In the genomic region with DNA sequence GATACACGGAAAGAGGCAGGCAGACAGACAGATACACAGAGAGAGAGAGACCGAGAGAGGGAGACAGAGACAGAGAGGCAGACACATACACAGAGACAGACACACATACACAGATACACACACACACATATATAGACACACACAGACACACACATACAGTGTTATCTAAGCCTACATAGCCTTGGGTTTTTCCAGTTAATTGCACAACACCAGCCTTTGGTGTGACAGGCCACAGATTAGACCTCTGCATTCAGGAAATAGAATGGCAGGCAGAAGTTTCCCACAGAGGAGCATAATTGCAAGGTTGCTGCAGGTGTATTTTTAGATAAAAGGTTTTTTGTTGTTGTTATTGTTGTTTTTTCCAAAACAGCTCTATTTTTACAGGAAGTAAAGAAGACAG, we compare ENCODE assay signal across 20 mouse cellular contexts.
"Had no signal": no experiment of that assay in that cellular context is flagged by ENCODE, and none has a peak within 500 bp of the region (broad histone marks: within the 10 kb centered on the region; RNA-seq: fewer than 3 reads in every experiment).

No protein-coding gene starts in this region.

- H3K36me3 ChIP-seq: limb, embryonic 10.5 days; limb, embryonic 13.5 days; lung, embryonic 15.5 days; midbrain, embryonic 10.5 days; midbrain, embryonic 13.5 days; neural tube, embryonic 12.5 days; neural tube, embryonic 15.5 days; stomach, embryonic 15.5 days had no signal

- H3K9ac ChIP-seq: limb, embryonic 13.5 days; liver, embryonic 12.5 days; liver, embryonic 15.5 days; lung, embryonic 15.5 days; midbrain, embryonic 13.5 days; neural tube, embryonic 12.5 days; neural tube, embryonic 15.5 days; stomach, embryonic 15.5 days had no signal

- H3K4me2 ChIP-seq: limb, embryonic 13.5 days; liver, embryonic 12.5 days; liver, embryonic 15.5 days; lung, embryonic 15.5 days; midbrain, embryonic 13.5 days; neural tube, embryonic 12.5 days; neural tube, embryonic 15.5 days; stomach, embryonic 15.5 days had no signal

- H3K27me3 ChIP-seq: limb, embryonic 13.5 days; liver, embryonic 12.5 days; liver, embryonic 15.5 days; lung, embryonic 15.5 days; midbrain, embryonic 13.5 days; neural tube, embryonic 12.5 days; neural tube, embryonic 15.5 days; stomach, embryonic 15.5 days had no signal

- H3K4me1 ChIP-seq: limb, embryonic 10.5 days; liver, embryonic 12.5 days; liver, embryonic 15.5 days; midbrain, embryonic 10.5 days; midbrain, embryonic 13.5 days; neural tube, embryonic 12.5 days; neural tube, embryonic 15.5 days; stomach, embryonic 15.5 days had no signal

- H3K4me3 ChIP-seq: limb, embryonic 10.5 days; limb, embryonic 13.5 days; liver, embryonic 12.5 days; liver, embryonic 15.5 days; lung, embryonic 15.5 days; midbrain, embryonic 10.5 days; midbrain, embryonic 13.5 days; neural tube, embryonic 12.5 days; neural tube, embryonic 15.5 days; stomach, embryonic 15.5 days had no signal

- H3K27ac ChIP-seq: limb, embryonic 10.5 days; limb, embryonic 13.5 days; liver, embryonic 12.5 days; liver, embryonic 15.5 days; lung, embryonic 15.5 days; macrophage; midbrain, embryonic 10.5 days; midbrain, embryonic 13.5 days; neural tube, embryonic 12.5 days; neural tube, embryonic 15.5 days; stomach, embryonic 15.5 days had no signal

- H3K9me3 ChIP-seq: limb, embryonic 10.5 days; limb, embryonic 13.5 days; liver, embryonic 12.5 days; liver, embryonic 15.5 days; lung, embryonic 15.5 days; midbrain, embryonic 10.5 days; midbrain, embryonic 13.5 days; neural tube, embryonic 12.5 days; neural tube, embryonic 15.5 days; stomach, embryonic 15.5 days had no signal

- DNase-seq: kidney, adult 18-20 months; kidney, adult 9 months; kidney, postnatal 14 days; kidney, postnatal 4 days; liver; right cerebral cortex, adult 18-20 months; right cerebral cortex, postnatal 14 days; spleen, adult 18-20 months; thymus, postnatal 25 days had no signal

- ATAC-seq: liver, embryonic 12.5 days; midbrain, embryonic 13.5 days had no signal
